Mouse (Mus musculus) lung, embryonic 14.5 days (tissue): ENCODE data around the gene Trim80. TPM values are rescaled to one million over a fixed set of nuclear protein-coding genes. Genes with fewer than 3 reads are reported as not detected.
"Not testable (repeated sequence)": the region's sequence is repeated elsewhere in the genome, so short reads cannot be mapped to it uniquely, and the experiment has no call there.

Experiments used
- ATAC-seq: fragments of 200-750 bp; cut with Nextera tagmentation; 2 replicates; pipeline ENCODE4 v1.8.0; 2017; ENCODE audit warnings: mild to moderate bottlenecking, moderate TSS enrichment, moderate library complexity; ENCODE audit not compliant: insufficient read depth
- DNase-seq: peaks from one replicate; pipeline ENCODE4 v3.0.0-alpha.2; 2015
- H3K27ac ChIP-seq: fragments of 300-500 bp; sonication (generic); 2 replicates; pipeline ENCODE4 v1.5.1; 2014; ENCODE audit warnings: low read depth, mild to moderate bottlenecking, moderate library complexity
- H3K27me3 ChIP-seq: fragments of 300-500 bp; sonication (generic); 2 replicates; pipeline ENCODE4 v1.6.1; 2014; ENCODE audit warnings: low read length, control low read depth; ENCODE audit not compliant: insufficient read depth
- H3K36me3 ChIP-seq: fragments of 300-500 bp; sonication (generic); 2 replicates; pipeline ENCODE4 v1.6.1; 2014; ENCODE audit warnings: control low read depth; ENCODE audit not compliant: insufficient read depth
- H3K4me1 ChIP-seq: fragments of 300-500 bp; sonication (generic); 2 replicates; pipeline ENCODE4 v1.6.1; 2014; ENCODE audit warnings: antibody characterized with exemption, control low read depth; ENCODE audit not compliant: insufficient read depth
- H3K4me2 ChIP-seq: fragments of 300-500 bp; sonication (generic); 2 replicates; pipeline ENCODE4 v1.6.1; 2014; ENCODE audit warnings: mild to moderate bottlenecking
- H3K4me3 ChIP-seq: fragments of 300-500 bp; sonication (generic); 2 replicates; pipeline ENCODE4 v1.5.1; 2014; ENCODE audit warnings: low read depth, low read length
- H3K9ac ChIP-seq: fragments of 300-500 bp; sonication (generic); 2 replicates; pipeline ENCODE4 v1.6.1; 2014
- H3K9me3 ChIP-seq: fragments of 300-500 bp; sonication (generic); 2 replicates; pipeline ENCODE4 v1.6.1; 2016; ENCODE audit warnings: low read depth, low read length, control low read depth
- CTCF ChIP-seq: IDR thresholded peaks from 2 replicates; pipeline ENCODE4 v1.5.1; 2016; ENCODE audit warnings: antibody characterized with exemption, low read depth
- WGBS: fragments of 180-500 bp; shearing (Covaris S2); extraction: QIAGEN DNeasy Blood & Tissue Kit; methylation state at CpG from one replicate; pipeline ENCODE4 v1.1.7; 2014; 5-methylcytosine and 5-hydroxymethylcytosine counted together
- polyA plus RNA-seq: library from polyadenylated mRNA; unstranded; fragments of >200 nt; fragmentation: Nextera tagmentation; extraction: Ambion mirVana; gene quantifications from 2 replicates; pipeline ENCODE4 v1.2.1, GENCODE M21; 2014

Trim80 gene
- polyA plus RNA-seq, 1 experiment from 2014 or later: not detected

GRCm38 (mm10) chr11:115475025-115475757 is 34.8 kb downstream of the Trim80 start, which contains the start of gene Armc7:
TSS of gene Armc7 (plus strand) at chr11:115475667.
- Histone ChIP-seq H3K36me3 (no peaks in the 10 kb centered on the region), H3K9ac (peak within 1 kb of the TSS; percentile 66), H3K4me3 (peak within 1 kb of the TSS; percentile 70), H3K4me1 (peaks cover 7% of the 10 kb centered on the region), H3K9me3 (no peaks in the 10 kb centered on the region), H3K4me2 (peak within 1 kb of the TSS; percentile 83), H3K27ac (peak within 1 kb of the TSS; percentile 77), H3K27me3 (no peaks in the 10 kb centered on the region)
- ATAC-seq (peak; percentile 97), DNase-seq (peak; percentile 99)
- TF ChIP-seq CTCF: no peak
- under 1% methylated on average over 26 of the region's 26 CpGs for WGBS

GRCm38 (mm10) chr11:115475758-115476237 is 35.5 kb downstream of the Trim80 start:
- peak overlapping the region; percentile 70 for H3K4me3 ChIP-seq
- no peaks in the 10 kb centered on the region for H3K36me3 ChIP-seq
- WGBS: 4% methylated on average over 28 of the region's 28 CpGs
- H3K4me1 ChIP-seq: peaks cover 7% of the 10 kb centered on the region
- H3K27ac ChIP-seq: no peak overlapping the region
- H3K9ac ChIP-seq: peak overlapping the region; percentile 66
- no peak for TF ChIP-seq CTCF
- no peaks in the 10 kb centered on the region for H3K27me3 ChIP-seq
- ATAC-seq: peak; percentile 7
- H3K9me3 ChIP-seq: no peaks in the 10 kb centered on the region
- no peak for DNase-seq
- H3K4me2 ChIP-seq: peak overlapping the region; percentile 83

- not testable (repeated sequence) for H3K27ac ChIP-seq, H3K36me3 ChIP-seq, H3K27me3 ChIP-seq, H3K4me1 ChIP-seq, H3K9me3 ChIP-seq, DNase-seq, H3K9ac ChIP-seq, ATAC-seq
- peak overlapping the region; percentile 83 for H3K4me2 ChIP-seq
- peak overlapping the region; percentile 70 for H3K4me3 ChIP-seq
- 77% methylated on average over 4 of the region's 4 CpGs for WGBS
Measured at GRCm38 (mm10) chr11:115476630-115477029, 36.3 kb downstream of the Trim80 start.

GRCm38 (mm10) chr11:115477388-115477787 is 37.0 kb downstream of the Trim80 start:
- H3K4me1 ChIP-seq, H3K27me3 ChIP-seq, H3K27ac ChIP-seq, H3K36me3 ChIP-seq, DNase-seq, ATAC-seq, H3K4me3 ChIP-seq, H3K9me3 ChIP-seq, H3K9ac ChIP-seq: not testable (repeated sequence)
- WGBS: 77% methylated on average over 7 of the region's 7 CpGs
- H3K4me2 ChIP-seq: 0 out of 2 replicates have a peak overlapping the region, but pooled peaks have one; percentile 83

GRCm38 (mm10) chr11:115478296-115478938 is 38.1 kb downstream of the Trim80 start:
- TF ChIP-seq CTCF: no peak
- no peak overlapping the region for H3K27ac ChIP-seq

GRCm38 (mm10) chr11:115481553-115482259 is 41.4 kb downstream of the Trim80 start:
- no peaks in the 10 kb centered on the region for H3K4me1 ChIP-seq
- no peak overlapping the region for H3K4me2 ChIP-seq
- no peaks in the 10 kb centered on the region for H3K9me3 ChIP-seq
- ATAC-seq (no peak), DNase-seq (no peak)
- no peak overlapping the region; the same call in 1 of the 2 replicates for H3K9ac ChIP-seq
- H3K4me3 ChIP-seq: no peak overlapping the region
- H3K27ac ChIP-seq: no peak overlapping the region
- no peaks in the 10 kb centered on the region for H3K27me3 ChIP-seq
- TF ChIP-seq CTCF: no peak
- 69% methylated on average over 6 of the region's 6 CpGs for WGBS
- no peaks in the 10 kb centered on the region for H3K36me3 ChIP-seq

More at GRCm38 (mm10) chr11:115478296-115478938, 38.1 kb downstream of the Trim80 start:
- Histone ChIP-seq H3K4me1 (peaks cover 7% of the 10 kb centered on the region), H3K4me3 (no peak overlapping the region), H3K9me3 (no peaks in the 10 kb centered on the region), H3K4me2 (no peak overlapping the region), H3K36me3 (no peaks in the 10 kb centered on the region), H3K27me3 (no peaks in the 10 kb centered on the region), H3K9ac (no peak overlapping the region)
- ATAC-seq (no peak), DNase-seq (no peak)
- 83% methylated on average over 9 of the region's 9 CpGs for WGBS

GRCm38 (mm10) chr11:115483278-115483677 is 42.9 kb downstream of the Trim80 start:
- TF ChIP-seq CTCF: no peak
- 69% methylated on average over 11 of the region's 11 CpGs for WGBS
- no peak for ATAC-seq

More at GRCm38 (mm10) chr11:115483278-115483677, 42.9 kb downstream of the Trim80 start:
- no peaks in the 10 kb centered on the region for H3K36me3 ChIP-seq
- no peak overlapping the region for H3K4me2 ChIP-seq
- H3K27ac ChIP-seq: no peak overlapping the region
- H3K4me1 ChIP-seq: no peaks in the 10 kb centered on the region
- H3K27me3 ChIP-seq: no peaks in the 10 kb centered on the region
- H3K4me3 ChIP-seq: no peak overlapping the region
- H3K9ac ChIP-seq: no peak overlapping the region
- no peaks in the 10 kb centered on the region for H3K9me3 ChIP-seq
- DNase-seq: no peak
